Mouse (Mus musculus) fibroblast of lung, adult 2 months (primary cell): ENCODE data around the gene Foxn3.

Experiments
- DNase-seq: peaks from one replicate; pipeline ENCODE4 v3.0.0-alpha.2; 2011; ENCODE audit warnings: low read depth

Gene Foxn3

DNA sequence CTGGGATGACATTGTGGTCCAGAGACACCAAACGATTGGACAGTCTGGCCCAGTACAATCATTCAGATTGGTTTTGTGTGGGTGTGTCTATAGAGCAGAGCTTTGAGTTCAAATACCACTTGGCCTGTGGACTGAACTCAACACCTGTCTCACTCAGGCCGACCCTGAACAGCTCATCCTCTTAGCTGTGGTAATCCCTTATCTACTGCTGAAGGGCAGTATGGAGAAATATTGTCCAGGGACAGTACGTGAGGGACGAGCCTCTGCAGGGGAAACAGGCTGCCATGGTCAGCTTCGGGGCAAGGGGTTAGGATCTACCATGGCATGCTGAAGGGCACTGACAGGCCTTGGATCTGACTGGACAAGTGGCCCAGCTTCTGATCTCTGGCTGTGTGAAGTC is 306.9 kb downstream of the Foxn3 start:
- DNase-seq = no peak

- DNase-seq = no peak
These were observed 308.9 kb downstream of the Foxn3 start for GRCm38 (mm10) chr12:99254436-99254835.

- no peak for DNase-seq
These were observed 309.8 kb downstream of the Foxn3 start for GRCm38 (mm10) chr12:99253562-99253961.

GRCm38 (mm10) chr12:99248606-99249005 is 314.8 kb downstream of the Foxn3 start:
- no peak for DNase-seq

GRCm38 (mm10) chr12:99247939-99248338 is 315.4 kb downstream of the Foxn3 start:
- no peak for DNase-seq

DNA sequence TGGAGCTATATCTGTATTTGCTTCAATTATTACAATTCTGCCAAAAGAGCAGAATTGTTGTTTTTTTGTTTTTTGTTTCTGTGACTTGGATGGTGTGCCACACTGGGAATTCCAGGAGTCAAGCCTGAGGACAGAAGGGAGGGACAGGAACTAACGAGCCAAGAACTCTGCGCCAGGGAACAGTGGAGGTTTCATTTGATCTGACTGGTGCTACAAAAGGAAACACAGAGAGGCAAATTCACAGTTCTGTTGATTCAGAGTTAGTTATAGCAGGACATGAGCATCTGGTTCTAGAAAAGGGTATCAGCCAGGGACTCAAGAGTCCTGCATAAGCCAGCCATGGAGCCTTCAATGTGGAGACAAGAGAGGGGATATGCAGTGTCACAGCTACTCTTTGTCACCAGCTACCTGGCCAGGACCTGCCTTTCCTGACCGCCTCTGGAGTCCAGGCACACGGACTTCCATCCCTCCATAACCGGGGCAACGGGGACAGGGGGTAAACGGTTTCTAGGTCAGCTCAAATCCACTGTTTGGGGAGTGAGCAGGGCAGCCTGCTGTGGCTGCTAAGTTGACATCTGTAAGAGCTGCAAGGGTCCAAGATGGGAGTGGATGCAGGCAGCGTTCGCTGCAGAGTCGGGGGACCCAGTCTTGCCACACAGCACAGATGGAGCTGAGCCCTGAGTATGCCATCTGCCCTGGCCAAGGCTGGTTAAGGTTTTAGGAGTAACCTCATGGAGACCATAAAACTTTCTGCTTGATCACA is 316.2 kb downstream of the Foxn3 start:
- DNase-seq = no peak

GRCm38 (mm10) chr12:99244673-99245072 is 318.7 kb downstream of the Foxn3 start:
- DNase-seq = no peak

- DNase-seq = no peak
These were observed 319.1 kb downstream of the Foxn3 start for GRCm38 (mm10) chr12:99244264-99244663.

GRCm38 (mm10) chr12:99243316-99243715 is 320.1 kb downstream of the Foxn3 start:
- no peak for DNase-seq

- DNase-seq = no peak
These were observed 323.1 kb downstream of the Foxn3 start for GRCm38 (mm10) chr12:99240185-99240726.

DNA sequence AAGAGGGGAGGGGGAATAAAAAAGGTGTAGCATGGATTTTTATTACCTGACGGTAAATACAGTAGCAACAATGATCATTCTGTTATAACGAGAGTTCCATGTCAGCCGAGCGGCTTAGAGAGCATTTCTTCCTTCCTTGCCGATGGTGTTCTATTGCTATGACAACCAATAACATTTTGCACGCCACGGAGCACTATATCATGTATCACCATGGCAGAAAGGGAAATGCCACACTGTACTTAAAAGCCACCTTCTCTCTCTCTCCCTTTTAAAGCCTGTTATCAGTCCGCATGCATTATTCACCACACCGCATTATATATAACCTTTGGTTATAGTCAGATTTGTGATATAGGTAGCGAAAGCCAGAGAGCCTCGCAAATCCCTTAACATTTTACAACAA is 323.6 kb downstream of the Foxn3 start:
- no peak for DNase-seq

- no peak for DNase-seq
These were observed 325.9 kb downstream of the Foxn3 start for GRCm38 (mm10) chr12:99237497-99237896.

- DNase-seq = peak; percentile 86
These were observed 329.0 kb downstream of the Foxn3 start for GRCm38 (mm10) chr12:99234346-99234745.

GRCm38 (mm10) chr12:99233386-99233785 is 330.0 kb downstream of the Foxn3 start:
- DNase-seq = no peak

- no peak for DNase-seq
These were observed 330.9 kb downstream of the Foxn3 start for GRCm38 (mm10) chr12:99232478-99232877.

- DNase-seq = no peak
These were observed 332.1 kb downstream of the Foxn3 start for GRCm38 (mm10) chr12:99231321-99231720.

GRCm38 (mm10) chr12:99230783-99231048 is 332.7 kb downstream of the Foxn3 start:
- DNase-seq = no peak

DNA sequence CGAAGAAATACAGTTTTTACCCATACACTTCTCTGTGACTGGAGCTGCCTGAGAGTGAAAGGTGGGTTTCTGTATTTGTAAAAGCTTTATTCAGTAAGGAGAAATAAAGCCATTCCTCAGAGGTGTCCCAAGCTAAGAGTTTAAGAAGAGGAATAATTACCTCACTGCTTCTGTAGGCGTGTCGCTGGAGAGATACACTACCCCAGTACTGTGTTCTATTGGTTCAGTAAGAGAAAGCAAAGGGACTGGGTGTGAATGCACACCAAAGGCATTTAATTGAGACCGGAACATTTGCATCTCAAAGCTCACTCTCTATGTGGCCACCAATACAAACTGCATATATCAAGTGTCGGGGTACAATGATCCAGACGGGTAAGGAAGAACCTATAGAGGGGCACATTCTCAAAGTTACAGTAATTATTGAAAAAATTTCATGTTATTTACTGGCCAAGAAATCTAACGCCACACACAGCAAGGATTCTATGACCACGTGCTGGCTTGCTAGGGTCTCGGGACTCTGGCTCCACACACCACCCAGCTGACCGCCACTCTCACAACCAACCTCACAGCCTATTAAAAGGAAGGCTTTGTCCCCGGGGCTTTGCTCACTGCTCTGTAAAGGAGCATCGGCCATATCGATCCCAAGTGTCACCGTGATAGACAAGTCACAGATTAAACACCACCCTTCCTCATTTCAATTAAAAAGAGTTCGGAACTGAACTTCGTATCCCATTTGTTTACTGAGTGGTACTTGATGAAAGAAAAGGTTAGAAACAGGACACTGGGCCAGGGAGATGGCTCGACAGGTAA is 333.2 kb downstream of the Foxn3 start:
- no peak for DNase-seq

- DNase-seq = no peak
These were observed 335.9 kb downstream of the Foxn3 start for GRCm38 (mm10) chr12:99227313-99227952.

DNA sequence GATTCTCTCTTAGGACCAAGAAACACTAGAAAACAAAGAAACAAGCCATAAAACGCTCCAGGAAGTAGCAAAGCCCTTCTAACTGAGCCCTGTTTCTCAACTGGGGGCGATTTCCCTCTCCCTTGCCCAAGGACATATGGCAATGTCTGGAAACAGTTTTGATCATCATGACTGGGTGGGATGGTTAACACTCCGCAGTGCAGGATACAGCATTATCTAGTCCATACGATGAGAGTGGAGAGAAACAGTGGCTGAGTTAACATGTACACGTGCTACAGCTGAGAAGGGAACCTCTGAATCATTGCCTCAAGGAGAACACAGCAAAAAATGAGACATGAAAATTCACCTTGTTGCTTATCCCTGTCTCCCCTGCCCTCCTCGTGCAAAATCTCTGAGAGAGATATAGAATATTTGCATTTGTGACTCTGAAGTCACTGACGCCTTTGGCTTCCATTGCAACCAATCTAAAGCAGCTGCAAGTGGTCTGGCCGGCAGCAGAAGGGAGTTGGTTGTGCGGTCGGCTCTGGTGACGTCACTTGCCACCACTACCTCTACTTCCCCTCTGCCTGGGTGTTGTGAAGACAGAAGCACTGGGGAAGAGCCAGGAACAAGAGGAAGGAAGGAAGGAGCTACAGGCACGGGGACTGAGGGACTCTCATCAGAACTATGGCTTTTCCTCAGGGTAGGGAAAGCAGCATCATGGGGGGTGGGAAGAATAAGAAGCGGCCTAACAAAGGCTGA is 338.3 kb downstream of the Foxn3 start:
- DNase-seq = no peak

DNA sequence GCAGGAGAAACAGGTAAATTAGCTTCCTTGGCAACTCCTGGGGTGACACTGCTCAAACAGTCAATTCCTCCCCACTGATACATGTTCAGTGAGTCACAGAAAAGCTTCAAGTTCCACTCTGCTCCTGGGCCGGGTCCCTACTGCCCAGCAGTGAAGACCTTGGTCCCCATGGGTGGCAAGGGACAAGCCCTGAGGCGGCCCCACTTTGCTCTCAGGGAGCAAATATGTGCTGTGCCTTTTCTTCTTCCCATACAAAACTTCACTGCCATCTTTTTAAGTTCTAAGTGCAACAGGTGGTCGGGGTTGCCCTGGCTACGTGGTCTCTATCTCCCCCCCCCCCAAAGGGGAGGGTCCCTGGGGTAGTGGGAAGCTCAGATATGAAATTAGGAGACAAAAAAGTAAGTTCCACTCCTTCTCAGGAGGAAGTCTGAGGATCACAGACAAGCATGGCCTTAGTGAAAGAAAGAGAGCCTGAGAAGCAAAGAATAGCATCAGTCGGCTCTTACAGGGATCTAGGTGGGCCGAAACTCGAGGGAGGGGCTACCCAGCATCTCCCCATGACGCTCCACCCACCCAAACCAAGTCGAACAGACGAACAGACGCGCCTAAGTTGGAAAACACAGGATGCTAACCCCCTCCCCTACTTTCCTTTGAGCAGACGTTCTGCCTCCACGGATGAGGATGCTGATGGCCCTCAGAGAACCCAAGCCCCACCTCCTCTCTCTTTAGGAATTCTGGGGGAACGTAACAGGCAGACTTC is 342.1 kb downstream of the Foxn3 start:
- no peak for DNase-seq
